Mouse (Mus musculus) heart, postnatal 4 days (tissue): Measurements from ENCODE around the gene Napsa. TPM values are rescaled to one million over a fixed set of nuclear protein-coding genes. Genes with fewer than 3 reads are reported as not detected.

Experiments
- DNase-seq: peaks from one replicate; pipeline ENCODE4 v3.0.0; 2021
- total RNA-seq, 2 experiments: library from RNA; stranded (reverse); gene quantifications; 2 replicates each; pipeline ENCODE4 v1.2.3; 2021

Napsa gene
- total RNA-seq, 2 experiments from 2014 or later, result 0.50 to 0.59 TPM

DNA sequence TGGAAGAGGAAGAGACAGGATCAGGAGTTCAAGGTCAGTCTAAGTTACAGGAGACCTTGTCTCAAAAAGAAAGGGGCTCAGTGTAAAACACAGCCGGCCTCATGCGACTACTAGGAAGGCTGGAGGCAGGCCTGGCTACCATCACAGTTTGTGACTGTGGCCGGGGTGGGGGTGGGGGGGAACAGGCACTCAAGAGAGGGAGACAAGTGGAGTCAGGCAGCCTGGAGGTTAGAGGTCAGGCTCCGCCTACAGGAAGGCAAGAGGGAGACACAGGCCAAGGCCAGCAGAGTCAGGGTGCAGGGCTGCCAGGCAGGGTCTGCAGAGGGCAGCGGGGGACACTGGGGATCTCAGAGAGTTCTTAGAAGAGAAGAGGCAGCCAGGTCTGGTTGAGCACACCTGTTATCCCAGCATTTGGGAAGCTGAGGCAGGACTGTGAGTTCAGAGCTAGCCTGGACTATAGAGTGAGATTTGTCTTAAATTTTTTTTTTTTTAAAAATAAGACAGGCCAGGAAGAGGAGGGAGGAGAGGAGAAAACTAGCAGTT is 24.9 kb downstream of the Napsa start:
- no peak for DNase-seq

GRCm38 (mm10) chr7:44597666-44598065 is 25.5 kb downstream of the Napsa start:
- DNase-seq, result no peak

- no peak for DNase-seq
These were observed 26.2 kb downstream of the Napsa start for GRCm38 (mm10) chr7:44598336-44598735.

- no peak for DNase-seq
These were observed 28.6 kb downstream of the Napsa start for GRCm38 (mm10) chr7:44600691-44601262.

DNA sequence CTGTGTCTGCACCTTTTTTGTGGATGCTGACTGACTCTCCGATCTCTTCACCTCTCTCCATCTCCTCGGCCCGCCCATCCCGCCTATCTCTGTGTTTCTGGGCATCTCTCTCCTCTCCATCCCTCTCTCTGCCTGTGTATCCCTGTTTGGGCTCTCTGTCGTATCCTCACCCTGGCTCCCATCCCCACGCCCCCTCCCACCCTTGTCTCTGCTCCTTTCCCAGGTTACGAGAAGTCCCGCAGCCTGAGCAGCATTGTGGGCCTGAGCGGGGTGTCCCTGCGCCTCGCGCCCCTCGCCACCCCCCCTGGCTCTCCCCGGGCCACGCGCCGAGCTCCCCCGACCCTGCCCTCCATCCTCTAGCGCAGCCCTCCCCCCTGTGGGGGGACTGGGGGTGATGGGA is 29.5 kb downstream of the Napsa start:
- no peak for DNase-seq

DNA sequence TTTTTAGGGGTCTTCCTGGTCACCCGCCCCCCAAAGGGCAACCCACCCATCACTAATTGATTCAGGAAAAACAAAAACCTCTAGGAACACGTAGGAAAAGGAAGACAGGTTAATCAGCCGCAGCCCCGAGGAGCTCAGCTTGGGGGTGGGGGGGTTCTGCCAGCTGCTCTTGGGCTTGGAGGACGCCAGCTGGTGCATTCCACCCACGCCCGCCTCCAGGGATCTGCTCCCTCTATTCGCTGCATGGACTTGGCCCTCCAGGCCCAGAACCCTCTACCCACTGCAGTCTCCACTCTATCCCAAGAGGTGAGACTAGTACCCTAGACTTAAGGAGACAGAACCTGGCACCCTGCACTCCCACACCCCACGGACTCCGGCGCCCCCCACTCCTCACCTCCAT is 30.3 kb downstream of the Napsa start:
- DNase-seq, result no peak

GRCm38 (mm10) chr7:44603186-44603855 is 31.1 kb downstream of the Napsa start:
- no peak for DNase-seq

- DNase-seq, result no peak
These were observed 32.0 kb downstream of the Napsa start for GRCm38 (mm10) chr7:44604139-44604606.

- DNase-seq, result no peak
These were observed 32.4 kb downstream of the Napsa start for GRCm38 (mm10) chr7:44604619-44605018.

GRCm38 (mm10) chr7:44605436-44605835 is 33.3 kb downstream of the Napsa start:
- no peak for DNase-seq

DNA sequence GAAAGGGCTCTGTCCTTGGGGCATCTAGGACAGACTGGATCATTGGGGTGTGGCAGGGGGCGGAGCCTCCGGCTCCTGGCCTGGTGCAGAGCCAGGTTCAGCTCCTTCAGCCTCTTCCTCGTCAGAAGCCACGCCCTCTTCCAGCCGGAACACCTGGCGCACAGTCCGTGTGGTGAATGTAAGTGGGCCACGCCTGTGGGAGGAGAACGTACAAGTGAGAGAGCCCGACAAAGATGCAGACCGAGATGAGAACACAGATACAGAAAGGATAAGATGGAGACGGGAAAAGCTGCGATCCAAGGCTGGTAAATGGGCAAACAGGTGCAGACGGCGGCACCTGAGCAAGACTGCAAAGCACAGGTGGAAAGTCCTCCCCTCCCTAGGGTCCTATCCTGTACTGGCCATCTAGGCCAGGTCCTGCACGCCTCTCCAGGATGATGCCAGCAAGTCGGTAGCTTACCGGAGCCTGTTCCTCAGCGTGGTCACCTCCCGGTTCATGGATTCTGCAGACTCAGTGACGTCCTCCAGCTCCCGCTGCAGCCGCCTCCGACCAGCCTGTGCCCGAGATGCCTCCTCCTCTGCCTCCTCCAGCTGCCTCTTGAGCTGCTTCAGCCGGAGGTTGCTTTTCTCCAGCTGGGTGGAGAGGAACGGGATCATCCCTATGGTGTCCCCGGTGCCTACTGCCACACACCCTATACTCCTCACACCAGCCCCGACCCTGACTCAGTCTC is 34.2 kb downstream of the Napsa start:
- no peak for DNase-seq

- no peak for DNase-seq
These were observed 40.0 kb downstream of the Napsa start for GRCm38 (mm10) chr7:44612192-44612591.

GRCm38 (mm10) chr7:44614041-44614688 is 42.0 kb downstream of the Napsa start:
- DNase-seq, result no peak

DNA sequence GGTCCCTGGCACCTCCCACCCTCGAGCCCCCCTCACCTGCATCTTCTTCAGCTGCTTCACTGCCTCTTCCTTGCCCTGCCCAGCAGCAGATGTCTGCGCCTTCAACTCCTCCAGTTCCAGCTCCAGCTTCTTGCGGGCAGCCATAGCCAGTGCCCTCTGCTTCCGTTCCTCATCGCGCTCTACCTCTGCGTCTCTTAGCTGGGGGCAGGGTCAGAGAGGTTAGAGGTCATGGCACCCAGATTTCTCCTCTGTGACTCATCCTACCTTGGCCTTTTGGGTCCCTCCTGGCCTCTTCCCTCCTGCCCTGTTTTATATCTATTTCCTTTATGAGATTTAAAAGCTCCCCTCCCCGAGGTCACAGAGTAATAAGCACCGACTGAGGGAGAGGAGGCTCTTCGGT is 43.1 kb downstream of the Napsa start:
- no peak for DNase-seq

- no peak for DNase-seq
These were observed 43.8 kb downstream of the Napsa start for GRCm38 (mm10) chr7:44615987-44616386.

DNA sequence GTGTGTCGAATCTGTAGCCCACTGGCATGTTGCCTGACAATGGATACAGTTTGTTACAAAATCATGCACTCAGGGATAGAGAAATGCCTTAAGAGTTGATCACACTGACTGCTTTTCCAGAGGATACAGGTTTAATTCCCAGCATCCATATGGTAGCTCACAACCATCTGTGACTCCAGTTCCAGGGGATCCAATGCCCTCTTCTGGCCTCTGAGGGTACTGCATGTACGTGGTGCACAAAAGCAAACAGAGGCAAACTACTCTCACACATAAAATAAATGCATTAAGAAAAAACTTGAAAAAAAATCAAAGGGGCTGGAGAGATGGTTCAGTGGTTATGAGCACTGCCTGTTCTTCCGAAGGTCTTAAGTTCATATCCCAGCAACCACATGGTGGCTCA is 44.9 kb downstream of the Napsa start:
- DNase-seq, result no peak

DNA sequence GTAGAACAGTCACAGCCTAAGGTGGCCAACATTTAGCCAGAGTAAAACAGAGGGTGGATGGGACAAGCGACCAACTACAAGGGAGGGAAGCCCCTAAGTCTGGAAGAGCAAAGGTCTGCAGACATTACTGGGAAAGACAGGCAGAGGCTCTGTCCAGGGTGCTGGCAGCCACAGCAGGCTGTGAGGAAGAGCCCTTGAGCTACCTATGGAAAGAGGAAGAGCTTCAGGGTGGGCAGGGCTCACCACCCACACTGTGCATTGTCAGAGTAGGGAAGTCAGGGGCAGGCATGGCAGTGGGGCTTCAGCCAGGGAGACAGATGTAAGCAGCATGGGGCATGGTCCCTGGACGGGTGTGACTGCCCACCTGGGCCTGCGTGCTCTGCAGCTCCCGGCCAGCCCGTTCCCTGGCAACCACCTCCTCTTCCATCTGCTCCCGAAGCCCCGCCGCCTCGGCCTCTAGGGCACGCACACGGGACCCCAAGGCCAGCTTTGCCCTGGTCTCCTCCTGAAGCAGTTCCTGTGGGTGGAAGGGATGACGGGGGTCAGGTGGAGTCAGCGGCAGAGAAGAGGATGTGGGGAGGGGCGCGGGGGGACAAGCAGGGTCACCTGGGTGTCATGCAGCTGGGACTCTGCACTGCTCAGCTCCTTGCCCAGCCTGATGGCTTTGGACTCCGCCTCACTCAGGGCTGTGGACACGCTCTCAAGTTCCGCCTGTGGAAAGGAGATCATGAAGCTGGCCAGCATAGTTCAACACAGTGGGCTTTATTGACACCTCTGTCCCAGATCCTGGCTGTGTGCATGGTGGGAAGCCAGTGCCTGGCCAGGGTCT is 51.7 kb downstream of the Napsa start:
- DNase-seq, result no peak

DNA sequence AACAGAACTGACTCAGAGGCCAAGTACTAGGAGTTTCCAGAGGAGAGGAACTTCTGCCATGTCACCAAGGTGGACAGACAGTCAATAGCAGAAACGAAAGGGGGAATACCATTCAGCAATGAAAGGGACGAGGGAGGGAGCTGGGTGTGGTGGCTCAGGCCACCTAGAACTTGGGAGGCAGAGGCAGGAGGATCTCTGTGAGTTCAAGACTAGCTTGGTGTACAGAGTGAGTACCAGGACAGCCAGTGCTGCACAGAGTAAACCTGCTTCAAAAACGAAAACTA is 52.3 kb downstream of the Napsa start:
- no peak for DNase-seq

DNA sequence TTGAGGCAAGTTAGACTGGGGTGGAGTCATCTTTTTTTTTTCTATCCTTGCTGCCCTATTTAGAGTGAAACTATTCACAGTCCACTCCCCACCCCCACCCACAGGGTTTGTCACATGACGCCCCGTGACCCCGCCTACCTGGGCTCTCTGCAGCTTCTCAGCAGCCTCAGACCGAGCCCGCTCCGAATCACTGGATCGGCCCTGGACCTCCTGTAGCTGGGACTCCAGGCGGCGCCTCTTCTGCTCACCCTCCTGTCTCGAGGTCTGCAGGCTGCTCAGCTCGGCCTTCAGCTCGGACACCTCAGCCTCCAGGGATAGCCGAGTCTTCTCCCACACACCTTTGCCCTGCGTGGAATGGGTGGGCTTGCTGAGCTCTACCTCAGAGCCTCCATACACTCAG is 52.6 kb downstream of the Napsa start:
- DNase-seq, result no peak

GRCm38 (mm10) chr7:44625241-44626067 is 53.3 kb downstream of the Napsa start:
- no peak for DNase-seq

DNA sequence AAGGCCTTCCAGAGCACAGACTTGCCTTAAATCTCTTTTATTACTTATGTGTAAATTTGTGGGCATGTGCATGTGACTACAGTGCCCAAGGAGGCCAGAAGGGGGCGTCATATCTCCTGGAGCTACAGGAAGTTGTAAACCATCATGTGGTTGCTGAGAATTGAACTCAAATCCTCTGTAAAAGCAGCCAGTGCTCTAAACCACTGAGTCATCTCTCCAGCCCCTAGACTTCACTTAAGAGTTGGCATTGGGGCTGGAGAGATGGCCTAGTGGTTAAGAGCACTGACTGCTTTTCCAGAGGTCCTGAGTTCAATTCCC is 53.8 kb downstream of the Napsa start:
- no peak for DNase-seq

DNA sequence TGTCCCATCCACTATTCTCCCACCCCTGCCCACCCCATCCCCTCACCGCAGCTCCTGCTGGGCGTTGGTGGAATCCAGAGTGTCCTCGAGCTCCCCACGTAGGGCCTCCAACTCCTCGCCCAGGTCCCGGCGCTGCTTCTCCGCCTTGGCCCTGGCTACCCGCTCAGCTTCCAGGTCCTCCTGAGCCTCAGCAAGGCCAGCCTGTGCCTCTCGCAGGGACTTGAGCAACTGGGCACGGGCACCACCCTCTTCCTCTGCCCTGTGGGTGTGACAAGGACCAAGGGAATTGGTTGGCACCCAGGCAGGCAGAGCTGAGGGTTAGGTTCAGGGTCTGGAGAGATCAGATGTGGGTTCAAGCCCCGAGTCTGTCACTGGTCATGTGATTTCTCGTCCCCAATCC is 54.8 kb downstream of the Napsa start:
- no peak for DNase-seq
